Comparison of ENCODE assay signal across 13 mouse cellular contexts in the genomic region with DNA sequence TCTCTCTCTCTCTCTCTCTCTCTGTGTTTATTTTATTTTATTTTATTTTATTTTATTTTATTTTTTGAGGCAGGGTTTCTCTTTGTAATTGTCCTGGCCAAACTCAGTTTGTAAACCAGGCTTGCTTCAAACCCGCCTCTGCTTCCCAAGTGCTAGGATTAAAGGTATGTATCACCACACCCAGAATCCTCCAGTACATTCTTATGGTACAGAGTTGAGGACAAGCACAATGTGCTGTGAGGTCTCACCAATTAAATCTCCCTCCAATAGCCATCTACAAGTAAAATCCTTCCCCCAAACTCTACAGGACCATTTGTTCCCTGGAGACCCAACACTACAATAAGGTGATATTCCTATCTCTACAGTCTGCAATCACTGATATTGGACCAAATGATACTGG.
"Had no signal": no experiment of that assay in that cellular context is flagged by ENCODE, and none has a peak within 500 bp of the region (broad histone marks: within the 10 kb centered on the region; RNA-seq: fewer than 3 reads in every experiment).

No protein-coding gene starts in this region.

- DNase-seq: liver, postnatal 0 days; lung, embryonic 14.5 days; lung, postnatal 10 days; lung, postnatal 4 days; midbrain, embryonic 14.5 days; retina, postnatal 1 day; right cerebral cortex, adult 18-20 months; right cerebral cortex, postnatal 25 days; right cerebral cortex, postnatal 4 days; spleen, adult 18-20 months; thymus, adult 2 months; thymus, postnatal 25 days; thymus, postnatal 4 days had no signal
